Mouse (Mus musculus) CH12.LX (cell line): ENCODE measurements at regions not wholly inside any gene's neighbourhood (a gene's known extent, or its start where the extent isn't known, plus 50 kb on each side); places are given as distances from the start of the nearest gene placed in this dataset.

Experiments used
- DNase-seq: peaks from one replicate; pipeline ENCODE4 v3.0.0-alpha.2; 2013; ENCODE audit errors: extremely low read depth
- H3K27ac ChIP-seq: 2 replicates; pipeline ENCODE4 v1.5.1; 2012; ENCODE audit warnings: low read depth, mild to moderate bottlenecking, control low read depth, moderate library complexity; ENCODE audit not compliant: insufficient read depth
- H3K27me3 ChIP-seq: replicated peaks from 2 replicates; pipeline ENCODE3; 2012; ENCODE audit warnings: inconsistent platforms
- H3K36me3 ChIP-seq, 2 experiments: replicated peaks in 1 of 2; 2 replicates each; pipeline versions ENCODE3 to v1.6.1; 2012; ENCODE audit warnings: inconsistent platforms in 1 of 2, low read length in 1 of 2, mild to moderate bottlenecking in 1 of 2, mixed read lengths in 1 of 2, moderate library complexity in 1 of 2; ENCODE audit not compliant: control insufficient read depth in 1 of 2, insufficient read depth in 1 of 2
- H3K4me1 ChIP-seq, 2 experiments: 2 replicates each; pipeline ENCODE4 v1.6.1; 2012; ENCODE audit warnings: inconsistent platforms in 1 of 2, moderate library complexity in 1 of 2; ENCODE audit not compliant: insufficient read depth in 2 of 2, control insufficient read depth in 1 of 2
- H3K4me2 ChIP-seq: 2 replicates; pipeline ENCODE4 v1.6.1; 2012; ENCODE audit warnings: low read depth, mild to moderate bottlenecking, control low read depth; ENCODE audit not compliant: poor library complexity, insufficient read depth, severe bottlenecking
- H3K4me3 ChIP-seq, 3 experiments: fragments of 150-350 bp in 1 of 3; sonication (generic) in 1 of 3; replicated peaks in 1 of 3; 2 replicates each; pipeline versions ENCODE3 to v1.5.1; 2011 to 2012; ENCODE audit warnings: low read depth in 2 of 3, low read length in 2 of 3, mild to moderate bottlenecking in 2 of 3, moderate library complexity in 2 of 3, control low read depth in 1 of 3, improper control_type of control experiment in 1 of 3, inconsistent platforms in 1 of 3, mixed read lengths in 1 of 3; ENCODE audit not compliant: poor library complexity in 1 of 3
- H3K79me2 ChIP-seq: replicated peaks from 2 replicates; pipeline ENCODE4 v1.6.1; 2012; ENCODE audit warnings: mild to moderate bottlenecking, moderate library complexity; ENCODE audit not compliant: control insufficient read depth, poor library complexity, insufficient read depth, severe bottlenecking; ENCODE audit errors: extremely low read depth
- H3K9ac ChIP-seq: 2 replicates; pipeline ENCODE4 v1.6.1; 2012; ENCODE audit warnings: low read depth, mild to moderate bottlenecking, control low read depth, moderate library complexity; ENCODE audit not compliant: insufficient read depth
- H3K9me3 ChIP-seq: replicated peaks from 2 replicates; pipeline ENCODE3; 2012; ENCODE audit warnings: low read length, inconsistent platforms, mixed read lengths
- BHLHE40 ChIP-seq: IDR thresholded peaks from 2 replicates; pipeline ENCODE4 v1.6.1; 2011; ENCODE audit warnings: mild to moderate bottlenecking, low read depth, low read length, improper control_type of control experiment
- CTCF ChIP-seq, 2 experiments: IDR thresholded peaks in 1 of 2; conservative IDR thresholded peaks in 1 of 2; 2 replicates each; pipeline ENCODE4 v1.5.1; 2011 to 2012; ENCODE audit warnings: low read depth in 2 of 2, low read length in 2 of 2, improper control_type of control experiment in 1 of 2, inconsistent platforms in 1 of 2, mild to moderate bottlenecking in 1 of 2, moderate library complexity in 1 of 2
- E2F4 ChIP-seq: IDR thresholded peaks from 2 replicates; pipeline ENCODE4 v1.6.1; 2011; ENCODE audit warnings: low read depth, low read length, improper control_type of control experiment; ENCODE audit not compliant: insufficient replicate concordance
- ELF1 ChIP-seq: IDR thresholded peaks from 2 replicates; pipeline ENCODE4 v1.6.1; 2014; ENCODE audit warnings: low read depth, mild to moderate bottlenecking, inconsistent platforms, low read length, improper control_type of control experiment
- EP300 ChIP-seq: IDR thresholded peaks from 2 replicates; pipeline ENCODE4 v1.6.1; 2011; ENCODE audit warnings: low read length, improper control_type of control experiment
- ETS1 ChIP-seq: conservative IDR thresholded peaks from 2 replicates; pipeline ENCODE4 v1.6.1; 2012; ENCODE audit warnings: low read depth, mild to moderate bottlenecking, inconsistent platforms, low read length, improper control_type of control experiment, moderate library complexity
- IRF4 ChIP-seq: IDR thresholded peaks from 2 replicates; pipeline ENCODE4 v1.6.1; 2014; ENCODE audit warnings: low read depth, mild to moderate bottlenecking, inconsistent platforms, low read length, improper control_type of control experiment
- JUND ChIP-seq: conservative IDR thresholded peaks from 2 replicates; pipeline ENCODE4 v1.6.1; 2011; ENCODE audit warnings: low read depth, low read length, improper control_type of control experiment
- MAFK ChIP-seq: IDR thresholded peaks from 2 replicates; pipeline ENCODE4 v1.6.1; 2011; ENCODE audit warnings: low read length, improper control_type of control experiment; ENCODE audit not compliant: insufficient replicate concordance
- MAX ChIP-seq: IDR thresholded peaks from 2 replicates; pipeline ENCODE4 v1.6.1; 2011; ENCODE audit warnings: low read length, improper control_type of control experiment
- MAZ ChIP-seq: IDR thresholded peaks from 2 replicates; pipeline ENCODE4 v1.6.1; 2012; ENCODE audit warnings: low read depth, mild to moderate bottlenecking, inconsistent platforms, low read length, improper control_type of control experiment, moderate library complexity
- MEF2A ChIP-seq: IDR thresholded peaks from 2 replicates; pipeline ENCODE4 v1.6.1; 2014; ENCODE audit warnings: low read depth, mild to moderate bottlenecking, inconsistent platforms, low read length, improper control_type of control experiment, borderline replicate concordance
- MYC ChIP-seq: IDR thresholded peaks from 2 replicates; pipeline ENCODE4 v1.6.1; 2011; ENCODE audit warnings: low read depth, mild to moderate bottlenecking, improper control_type of control experiment, low read length
- NELFE ChIP-seq: IDR thresholded peaks from 2 replicates; pipeline ENCODE4 v1.6.1; 2011; ENCODE audit warnings: low read depth, low read length, improper control_type of control experiment
- PAX5 ChIP-seq: IDR thresholded peaks from 2 replicates; pipeline ENCODE4 v1.6.1; 2012; ENCODE audit warnings: low read length, inconsistent platforms, mixed read lengths
- POLR2AphosphoS2 ChIP-seq: IDR thresholded peaks from 2 replicates; pipeline ENCODE4 v1.6.1; 2011; ENCODE audit warnings: low read depth, low read length, improper control_type of control experiment
- RAD21 ChIP-seq: IDR thresholded peaks from 2 replicates; pipeline ENCODE4 v1.6.1; 2011; ENCODE audit warnings: low read depth, mild to moderate bottlenecking, low read length, improper control_type of control experiment, moderate library complexity
- RCOR1 ChIP-seq: conservative IDR thresholded peaks from 2 replicates; pipeline ENCODE4 v1.6.1; 2012; ENCODE audit warnings: low read depth, mild to moderate bottlenecking, inconsistent platforms, low read length, improper control_type of control experiment
- TCF12 ChIP-seq: IDR thresholded peaks from 2 replicates; pipeline ENCODE4 v1.6.1; 2014; ENCODE audit warnings: low read depth, mild to moderate bottlenecking, inconsistent platforms, low read length, improper control_type of control experiment
- UBTF ChIP-seq: IDR thresholded peaks from 2 replicates; pipeline ENCODE4 v1.6.1; 2012; ENCODE audit warnings: low read depth, mild to moderate bottlenecking, inconsistent platforms, low read length, improper control_type of control experiment, moderate library complexity
- USF2 ChIP-seq: conservative IDR thresholded peaks from 2 replicates; pipeline ENCODE4 v1.6.1; 2011; ENCODE audit warnings: low read depth, low read length, improper control_type of control experiment
- ZC3H11A ChIP-seq: IDR thresholded peaks from 2 replicates; pipeline ENCODE4 v1.6.1; 2012; ENCODE audit warnings: low read depth, mild to moderate bottlenecking, inconsistent platforms, low read length, improper control_type of control experiment
- ZMIZ1 ChIP-seq: IDR thresholded peaks from 2 replicates; pipeline ENCODE4 v1.6.1; 2012; ENCODE audit warnings: low read depth, mild to moderate bottlenecking, inconsistent platforms, low read length, improper control_type of control experiment
- dilution Hi-C: fragments of 300-500 bp; cut with MboI; formaldehyde crosslinking; loops from 2 replicates; pipeline ENCODE4 v1.14.3; 2020; ENCODE audit warnings: low sequenced_read_pairs; ENCODE audit not compliant: extremely low pct_unique_long_range_greater_than_20kb, extremely low pct_ligation_motif_present
- in situ Hi-C: fragments of 300-500 bp; cut with MboI; formaldehyde crosslinking; loops from 3 replicates; pipeline ENCODE4 v1.14.3; 2019; ENCODE audit warnings: low sequenced_read_pairs, low pct_ligation_motif_present, low pct_unique_long_range_greater_than_20kb, mixed read lengths

- Histone ChIP-seq H3K27ac (no peak overlapping the region), H3K9ac (no peak overlapping the region), H3K4me1 (peaks cover 0 to 26% of the 10 kb centered on the region in 2 experiments; a peak in 3 of 4 replicates), H3K36me3 (no peaks in the 10 kb centered on the region), H3K4me2 (no peak overlapping the region), H3K4me3 (no peak overlapping the region), H3K9me3 (peaks cover 2% of the 10 kb centered on the region), H3K79me2 (no peaks in the 10 kb centered on the region), H3K27me3 (no peaks in the 10 kb centered on the region)
- no peak for DNase-seq
- TF ChIP-seq MAZ (no peak), PAX5 (no peak), BHLHE40 (no peak), ELF1 (no peak), MAFK (no peak), ZC3H11A (no peak), UBTF (no peak), MYC (no peak), MAX (no peak), RAD21 (no peak), E2F4 (no peak), JUND (no peak), POLR2AphosphoS2 (no peak)
- dilution Hi-C loops (no loop called here), in situ Hi-C loops (no loop called here)
These were observed 89.2 kb downstream of the Ptger2 start for GRCm38 (mm10) chr14:45077216-45077615.

DNA sequence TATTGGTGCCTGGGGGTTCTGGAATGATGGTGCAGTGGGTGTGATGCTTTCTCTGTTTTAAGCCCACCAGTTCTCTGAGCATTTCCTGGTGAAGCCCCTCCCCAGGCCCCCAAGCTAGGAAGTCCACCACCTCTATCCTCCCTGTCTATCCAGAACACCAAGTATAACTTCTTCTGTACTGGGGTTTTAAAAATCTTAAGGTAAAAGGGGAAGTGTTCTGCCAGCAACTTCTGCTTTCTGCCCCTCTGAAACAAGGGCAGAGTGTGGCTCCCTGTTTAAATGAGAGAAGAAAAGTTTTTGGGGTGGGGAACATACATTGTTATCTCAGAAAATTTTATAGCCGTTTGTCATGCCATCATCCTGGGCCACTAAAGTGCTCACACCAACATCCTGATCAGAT is 91.8 kb downstream of the Ptger2 start:
- in situ Hi-C loops (no loop called here), dilution Hi-C loops (no loop called here)
- H3K4me1 ChIP-seq, result peaks cover 0 to 41% of the 10 kb centered on the region in 2 experiments; a peak in 3 of 4 replicates
- H3K4me2 ChIP-seq, result peak overlapping the region; percentile 16; the same call in 1 of the 2 replicates
- no peaks in the 10 kb centered on the region for H3K36me3 ChIP-seq
- peak; percentile 64 for DNase-seq
- H3K27ac ChIP-seq, result no peak overlapping the region
- TF ChIP-seq IRF4 (peak; percentile 43; the same call in 1 of the 2 replicates), UBTF (no peak), EP300 (peak; percentile 71)
- no peak overlapping the region for H3K9ac ChIP-seq
- peaks cover 2% of the 10 kb centered on the region for H3K9me3 ChIP-seq
- no peaks in the 10 kb centered on the region for H3K27me3 ChIP-seq
- no peak overlapping the region for H3K4me3 ChIP-seq
- no peaks in the 10 kb centered on the region for H3K79me2 ChIP-seq

DNA sequence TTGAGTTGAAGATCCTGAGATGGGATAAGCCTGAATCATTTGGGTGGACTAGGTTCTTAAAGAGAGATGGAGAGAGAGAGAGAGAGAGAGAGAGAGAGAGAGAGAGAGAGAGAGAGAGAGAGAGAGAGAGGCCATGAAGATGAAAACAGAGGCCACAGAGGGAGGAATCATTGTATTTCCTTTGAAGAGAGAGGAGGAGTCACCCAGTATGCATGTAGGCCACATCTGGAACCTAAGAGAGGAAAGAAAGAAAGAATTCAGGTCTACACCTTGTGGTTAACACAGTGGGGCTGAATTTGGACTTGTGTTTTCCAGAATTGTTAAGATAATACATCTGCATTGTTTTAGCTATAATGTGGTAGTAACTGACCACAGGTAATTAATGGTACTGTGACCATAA is 92.2 kb downstream of the Ptger2 start:
- peaks cover 0 to 45% of the 10 kb centered on the region in 2 experiments; a peak in 3 of 4 replicates for H3K4me1 ChIP-seq
- dilution Hi-C loops, result no loop called here
- no peak overlapping the region for H3K27ac ChIP-seq

More for the DNA sequence above, 92.2 kb downstream of the Ptger2 start:
- peak; percentile 27 for DNase-seq
- Histone ChIP-seq H3K79me2 (no peaks in the 10 kb centered on the region), H3K4me3 (no peak overlapping the region), H3K4me2 (no peak overlapping the region), H3K36me3 (no peaks in the 10 kb centered on the region), H3K9ac (no peak overlapping the region), H3K9me3 (peaks cover 2% of the 10 kb centered on the region), H3K27me3 (no peaks in the 10 kb centered on the region)
- TF ChIP-seq RAD21 (no peak), CTCF (conservative IDR thresholded peaks at IDR 0.05 in 1 of 2, IDR thresholded peaks at IDR 0.05 in 1 of 2; ENCODE audit: low read depth in 2 of 2, low read length in 2 of 2) (no peak), NELFE (no peak), ZMIZ1 (no peak), EP300 (no peak), MEF2A (no peak), ETS1 (no peak), PAX5 (no peak), MAX (no peak), RCOR1 (no peak), TCF12 (no peak), USF2 (no peak)
- in situ Hi-C loops, result no loop called here
